Mouse (Mus musculus) gastrocnemius, postnatal 25 days (tissue): ENCODE data around the gene Fam3b. TPM values are rescaled to one million over a fixed set of nuclear protein-coding genes. Genes with fewer than 3 reads are reported as not detected.

Experiments used
- DNase-seq: peaks from one replicate; pipeline ENCODE4 v3.0.0; 2022
- total RNA-seq, 2 experiments: library from RNA; stranded (reverse); gene quantifications; 1 replicate in 1 of 2; 2 replicates in 1 of 2; pipeline ENCODE4 v1.2.3; 2021

Fam3b gene
- total RNA-seq, 2 experiments from 2014 or later = not detected

GRCm38 (mm10) chr16:97492369-97492768 lies 22.2 kb downstream of the Fam3b start:
- DNase-seq = no peak

GRCm38 (mm10) chr16:97478655-97479054 lies 36.0 kb downstream of the Fam3b start:
- DNase-seq = no peak

- DNase-seq = no peak
Measured at GRCm38 (mm10) chr16:97476524-97476923, 38.1 kb downstream of the Fam3b start.

- peak; percentile 23 for DNase-seq
Measured at GRCm38 (mm10) chr16:97475581-97475980, 39.0 kb downstream of the Fam3b start.

- DNase-seq = no peak
Measured at GRCm38 (mm10) chr16:97474671-97475070, 39.9 kb downstream of the Fam3b start.

- no peak for DNase-seq
Measured at GRCm38 (mm10) chr16:97467993-97468791, 46.4 kb downstream of the Fam3b start.

DNA sequence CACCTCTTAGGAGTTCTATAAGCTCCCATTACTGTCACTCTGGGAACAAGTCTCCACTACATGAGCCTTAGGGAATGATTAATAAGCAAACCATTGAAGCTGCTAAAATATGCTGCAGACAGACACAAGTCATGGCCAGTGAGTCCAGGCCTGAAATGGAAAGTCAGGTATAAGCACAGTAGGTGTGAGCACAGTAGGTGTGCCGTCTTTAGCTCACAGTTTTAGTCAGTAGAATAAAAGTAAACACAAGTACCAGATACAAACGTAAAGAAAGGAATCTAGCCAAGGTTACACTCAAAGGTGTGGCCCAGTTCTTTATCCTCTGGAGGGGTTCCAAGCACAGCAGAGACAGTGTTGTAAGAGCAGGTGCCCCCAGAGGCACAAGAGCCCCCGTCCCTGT lies 47.1 kb downstream of the Fam3b start:
- DNase-seq = no peak

DNA sequence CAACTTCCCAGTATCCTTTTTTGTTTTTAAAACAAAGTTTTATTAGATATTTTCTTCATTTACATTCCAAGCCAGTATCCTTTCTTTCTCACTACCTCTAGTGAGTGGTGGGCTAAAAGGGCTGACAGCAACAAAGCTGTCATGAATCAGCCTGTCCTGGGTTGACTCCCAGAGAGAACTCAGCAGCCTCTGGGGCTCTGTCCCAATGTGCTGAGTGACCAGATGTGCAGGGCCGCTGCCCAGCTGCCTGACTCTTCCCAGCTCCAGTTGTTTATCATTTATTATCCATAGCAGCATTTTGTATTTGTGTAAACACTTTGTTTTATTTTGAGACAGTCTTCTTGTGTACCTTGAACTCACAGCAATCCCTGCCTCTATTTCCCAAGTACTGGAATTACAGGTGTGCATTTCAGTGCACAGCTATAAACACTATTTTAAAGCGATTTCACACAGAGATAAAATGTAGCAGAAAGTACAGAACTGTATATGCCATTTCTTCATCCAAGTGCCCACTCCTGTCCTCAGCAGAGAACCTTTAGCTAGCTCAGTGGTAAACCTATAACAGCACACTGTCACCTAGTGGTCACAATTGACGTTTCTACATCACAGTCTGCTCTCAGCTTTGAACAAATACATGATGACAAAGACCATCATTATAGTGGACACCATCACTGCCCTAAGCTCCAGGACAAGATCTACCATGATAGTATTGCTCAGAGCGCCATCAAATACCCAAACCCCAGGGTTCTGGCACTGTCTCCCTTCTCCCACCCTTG lies 48.2 kb downstream of the Fam3b start:
- no peak for DNase-seq

DNA sequence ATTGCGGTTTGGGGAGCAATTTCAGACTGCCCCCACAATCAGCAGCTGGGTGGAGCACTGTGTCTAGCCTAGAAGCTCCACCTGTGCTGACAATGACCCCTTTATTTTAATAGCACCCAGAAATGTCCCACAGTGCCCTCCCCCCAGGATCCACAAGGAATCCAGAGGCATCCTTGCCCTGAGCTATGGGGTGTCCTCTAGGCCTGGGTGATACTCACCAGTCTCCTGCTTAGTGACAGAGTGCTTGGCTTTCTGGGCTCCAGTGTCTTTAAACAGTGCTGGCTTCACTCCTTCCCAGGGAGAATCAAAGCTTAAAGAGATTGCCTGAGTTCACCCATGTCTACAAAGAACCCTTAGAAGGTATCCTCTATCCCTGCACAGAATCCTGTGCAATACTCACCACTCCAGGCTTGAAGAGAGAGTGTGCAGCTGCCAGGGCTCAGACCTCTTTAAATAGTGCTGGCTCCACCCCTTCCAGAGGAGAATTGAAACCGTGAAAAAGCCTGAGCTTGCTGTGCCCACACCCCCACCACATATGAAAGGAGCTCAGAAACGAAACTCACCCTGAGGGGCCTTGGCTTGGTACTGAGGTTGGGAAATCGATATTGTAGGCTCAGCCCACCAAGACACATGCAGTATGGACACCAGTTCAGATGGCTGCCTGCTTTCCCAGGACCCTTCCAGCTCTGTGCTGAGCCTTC lies 52.0 kb downstream of the Fam3b start, which contains the start of gene Mx1:
Mx1 (minus strand) TSS at position 427 of the 701 bp plus-strand sequence.
- no peak for DNase-seq

DNA sequence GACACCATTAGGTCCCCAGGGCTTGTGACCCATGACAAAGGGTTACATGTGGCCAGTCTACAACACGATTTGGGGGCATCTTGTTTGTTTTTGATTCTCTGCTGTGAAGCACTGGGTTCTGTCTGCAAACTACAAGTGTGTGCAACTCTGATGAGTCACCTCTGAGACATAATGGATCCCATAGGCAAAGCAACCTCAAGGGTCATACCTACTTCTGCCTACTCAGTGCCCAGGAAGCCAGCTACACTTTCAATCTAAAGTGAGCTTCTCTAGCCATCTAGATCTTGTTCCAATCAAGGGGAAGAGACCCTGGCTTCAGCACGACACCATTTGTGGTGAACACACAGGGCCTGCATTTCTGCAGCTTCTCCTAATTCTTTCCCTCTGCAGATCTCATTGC lies 53.3 kb downstream of the Fam3b start:
- no peak for DNase-seq

DNA sequence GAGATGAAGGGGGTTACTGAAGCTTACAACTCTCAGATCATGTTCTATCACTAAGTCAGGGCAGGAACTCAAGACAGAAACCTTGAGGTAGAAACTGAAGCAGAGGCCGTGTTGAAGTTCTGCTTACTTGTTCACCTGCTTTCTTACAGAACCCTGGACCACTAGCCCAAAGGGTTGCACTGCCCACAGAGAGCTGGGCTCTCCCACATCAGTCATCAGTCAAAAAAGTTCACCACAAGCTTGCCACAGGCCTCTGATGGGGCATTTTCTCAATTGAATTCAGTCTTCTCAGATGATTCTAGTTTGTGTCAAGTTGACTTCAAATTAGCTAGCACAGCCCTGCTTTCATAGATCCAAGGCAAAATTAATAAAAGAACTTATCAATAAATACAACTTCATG lies 54.8 kb downstream of the Fam3b start:
- DNase-seq = no peak

DNA sequence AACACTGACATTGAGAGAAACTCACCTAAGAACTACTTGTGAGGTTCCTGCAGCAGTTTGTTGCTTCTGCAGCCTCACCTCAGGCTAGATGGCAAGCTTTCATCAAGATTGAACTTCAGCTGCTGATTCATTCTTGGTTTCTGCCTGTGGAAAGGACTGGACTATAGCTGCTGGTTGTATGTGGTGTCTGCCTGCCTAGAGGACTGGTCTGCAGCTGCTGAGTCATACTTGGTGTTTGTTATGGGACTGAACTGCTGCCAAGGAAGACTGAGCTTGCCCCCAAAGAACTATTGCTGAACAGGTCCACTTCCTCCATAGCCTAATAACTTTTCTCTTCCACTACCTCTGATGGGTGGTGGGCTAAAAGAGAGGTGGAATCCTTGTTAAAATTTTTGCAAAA lies 67.2 kb downstream of the Fam3b start:
- no peak for DNase-seq

DNA sequence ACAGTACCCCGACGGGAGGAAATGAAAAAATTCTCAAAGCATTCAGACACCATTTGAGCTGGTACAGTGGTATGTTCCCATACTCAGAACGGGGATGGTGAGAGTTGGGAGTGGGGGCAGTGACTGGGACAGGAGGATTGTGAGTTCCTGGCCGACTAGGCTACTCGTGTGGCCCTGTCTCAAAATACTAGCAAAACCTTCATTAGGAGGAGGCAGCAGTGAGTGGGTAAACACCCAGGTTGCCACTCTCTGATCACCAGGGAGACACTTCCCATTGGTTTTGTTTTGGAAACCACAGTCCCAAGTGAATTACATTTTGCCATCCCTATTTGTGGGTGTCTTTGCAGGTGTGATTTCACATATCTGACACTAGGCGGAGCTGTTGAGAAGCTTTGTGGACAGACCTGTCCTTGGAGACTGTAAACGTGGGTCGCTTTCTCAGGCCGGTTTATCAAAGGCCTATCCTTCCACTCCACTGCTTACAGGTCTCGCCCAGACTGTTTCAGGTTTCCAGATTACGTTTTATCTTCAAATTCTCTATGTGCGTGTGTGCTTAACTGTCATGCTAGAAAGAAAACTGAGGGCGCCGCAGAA lies 70.8 kb downstream of the Fam3b start:
- no peak for DNase-seq

GRCm38 (mm10) chr16:97441967-97442366 lies 72.6 kb downstream of the Fam3b start:
- no peak for DNase-seq

DNA sequence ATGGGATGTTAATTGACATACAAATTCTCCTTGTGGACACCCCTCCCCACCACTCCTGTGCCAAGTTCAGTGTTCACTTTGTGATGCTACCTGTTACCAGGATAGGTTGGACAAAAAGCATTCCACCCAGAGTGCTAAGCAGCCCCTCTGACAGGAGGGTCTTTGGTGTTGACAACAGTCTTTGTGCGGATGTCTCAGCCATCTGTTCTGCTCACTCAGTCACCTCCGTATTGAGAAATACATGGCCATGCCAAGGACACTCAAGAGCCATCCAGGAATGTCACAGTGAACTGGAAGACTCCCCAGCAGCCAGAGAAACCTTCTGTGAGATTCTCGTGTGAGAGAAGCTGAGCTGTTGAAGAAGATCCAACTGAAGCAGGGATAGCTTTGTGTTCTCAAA lies 76.4 kb downstream of the Fam3b start:
- peak; percentile 8 for DNase-seq

- DNase-seq = peak; percentile 54
Measured at GRCm38 (mm10) chr16:97437448-97438056, 77.1 kb downstream of the Fam3b start.

DNA sequence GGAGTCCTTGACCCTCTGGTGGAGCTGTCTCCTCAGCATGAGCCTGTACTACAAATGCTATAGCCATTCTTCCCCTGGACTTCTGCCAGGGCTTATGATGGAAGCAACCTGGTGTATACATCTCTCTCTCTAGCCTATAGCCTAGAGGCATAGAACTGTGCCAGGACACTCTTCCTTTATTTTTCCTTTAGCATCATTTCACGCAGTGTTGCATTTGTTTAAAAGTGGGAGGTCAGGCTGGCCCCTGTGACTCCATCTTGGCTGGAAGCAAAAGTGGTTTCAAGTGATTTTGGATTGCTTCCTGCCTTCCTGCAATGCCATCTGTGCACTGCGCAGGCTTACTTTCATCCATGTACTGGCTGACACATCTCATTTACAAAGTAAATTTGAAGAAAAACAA lies 80.4 kb downstream of the Fam3b start:
- no peak for DNase-seq

- DNase-seq = peak; percentile 46
Measured at GRCm38 (mm10) chr16:97431328-97431727, 83.3 kb downstream of the Fam3b start.

DNA sequence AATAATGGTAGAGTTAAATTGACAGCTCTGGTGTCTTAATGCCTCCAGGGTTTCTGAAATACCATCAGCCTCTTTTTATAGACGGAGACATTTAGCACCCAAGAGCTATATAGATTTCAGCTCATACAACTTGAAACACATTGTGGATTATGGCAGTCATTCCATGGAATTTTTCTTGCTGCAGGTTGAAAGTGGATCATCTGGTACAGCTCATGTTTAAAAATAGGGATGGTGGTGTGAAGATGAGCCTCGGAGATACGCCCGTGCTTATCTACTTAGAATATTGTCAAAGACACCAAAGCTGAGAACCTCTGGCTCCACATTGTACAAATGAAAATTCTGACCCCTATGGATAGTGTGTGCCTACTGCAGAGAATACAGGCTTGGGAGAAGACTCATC lies 84.5 kb downstream of the Fam3b start:
- no peak for DNase-seq

DNA sequence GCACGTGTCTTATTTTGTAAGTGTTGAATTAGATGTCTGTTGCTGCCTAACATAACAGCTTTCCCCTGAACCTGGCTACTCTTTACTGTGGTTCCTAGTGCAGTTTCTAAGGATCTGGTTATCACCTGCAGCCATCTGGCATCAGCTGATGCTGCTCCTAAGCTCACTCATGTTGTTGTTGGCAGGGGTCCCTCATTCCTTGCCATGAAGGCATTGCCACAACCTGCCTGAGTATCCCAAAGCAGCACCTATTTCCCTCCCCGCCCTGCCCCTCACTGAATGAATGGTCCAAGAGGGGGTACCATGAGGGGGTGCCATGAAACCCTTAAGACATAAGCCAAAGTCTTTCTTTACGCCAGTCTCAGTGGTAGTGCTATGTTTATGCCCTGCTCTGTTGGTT lies 86.6 kb downstream of the Fam3b start:
- no peak for DNase-seq

DNA sequence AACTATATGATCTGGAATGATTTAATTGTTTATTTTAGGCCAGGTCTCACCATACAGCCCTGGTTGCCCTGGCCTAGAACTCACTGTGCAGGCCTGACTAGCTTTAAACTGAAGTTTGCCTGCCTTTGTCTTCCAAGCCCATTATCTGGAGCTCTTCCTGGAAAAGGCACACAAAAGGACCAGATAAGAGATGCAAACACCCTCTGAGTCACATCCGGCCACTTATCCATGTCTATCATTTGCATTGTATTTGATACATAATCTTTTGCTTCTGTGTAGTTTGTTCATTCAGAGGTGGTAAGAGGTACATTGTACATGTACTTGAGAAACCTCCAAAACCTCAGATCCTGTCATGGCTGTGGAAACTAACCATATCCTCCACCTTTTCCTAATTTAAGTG lies 91.0 kb downstream of the Fam3b start:
- DNase-seq = no peak

DNA sequence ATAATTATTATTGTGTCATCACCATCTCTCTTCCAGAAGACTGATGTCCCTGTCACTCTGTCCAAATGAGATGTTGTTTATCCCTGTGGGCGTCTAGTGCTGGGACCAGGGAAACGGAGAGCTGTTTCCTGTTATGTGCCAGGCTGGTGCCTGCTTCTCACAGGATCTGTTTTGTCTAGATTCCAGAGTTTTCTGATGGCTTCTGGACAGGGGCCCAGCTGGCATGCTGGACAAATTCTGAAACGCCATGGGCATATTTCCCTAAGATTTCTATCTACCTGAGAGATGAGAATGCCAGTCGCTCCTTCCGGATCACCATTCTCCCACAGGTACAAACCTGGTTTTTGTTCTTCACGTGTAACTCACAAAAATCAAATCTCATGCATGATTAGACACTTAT lies 92.9 kb downstream of the Fam3b start:
- DNase-seq = no peak
